Mouse (Mus musculus): ENCODE measurements around the gene Tcf3. TPM values are rescaled to one million over a fixed set of nuclear protein-coding genes. Genes with fewer than 3 reads are reported as not detected.

Gene Tcf3
- polyA plus RNA-seq (2015; fragmentation: Nextera tagmentation; extraction: Ambion mirVana): 52.5 and 54.7 TPM in 2 replicates

GRCm38 (mm10) chr10:80433513-80434232, at the start of gene Tcf3:
Gene Tcf3 (minus strand): TSS chr10:80433647.
- H3K4me2 ChIP-seq: peak within 1 kb of the TSS; percentile 83
- peak within 1 kb of the TSS; percentile 94 for H3K9ac ChIP-seq
- peak within 1 kb of the TSS; percentile 94 for H3K4me3 ChIP-seq
- no peaks in the 10 kb centered on the region for H3K27me3 ChIP-seq
- H3K4me1 ChIP-seq (replicated peaks): peaks cover 24% of the 10 kb centered on the region
- H3K27ac ChIP-seq (replicated peaks): peak within 1 kb of the TSS; percentile 99
- no peaks in the 10 kb centered on the region for H3K9me3 ChIP-seq
- under 1% methylated on average over 41 of the region's 61 CpGs for WGBS
- H3K36me3 ChIP-seq: peaks cover 7% of the 10 kb centered on the region
- ATAC-seq (ENCODE audit: low FRiP score, low read depth): peak; percentile 94

GRCm38 (mm10) chr10:80481002-80481401, 47.6 kb upstream of the Tcf3 start:
- no peak overlapping the region for H3K4me3 ChIP-seq
- no peaks in the 10 kb centered on the region for H3K36me3 ChIP-seq
- no peak overlapping the region for H3K27ac ChIP-seq (replicated peaks)
- H3K9me3 ChIP-seq: no peaks in the 10 kb centered on the region
- no peak for ATAC-seq (ENCODE audit: low FRiP score, low read depth)
- WGBS: 15% methylated on average over 5 of the region's 5 CpGs
- H3K27me3 ChIP-seq: peaks cover 32% of the 10 kb centered on the region
- H3K9ac ChIP-seq: no peak overlapping the region
- 0 out of 2 replicates have a peak, but pooled peaks cover 3% of the 10 kb centered on the region for H3K4me1 ChIP-seq (replicated peaks)
- no peak overlapping the region for H3K4me2 ChIP-seq

GRCm38 (mm10) chr10:80478531-80478930, 45.1 kb upstream of the Tcf3 start:
- no peak for ATAC-seq (ENCODE audit: low FRiP score, low read depth)
- Histone ChIP-seq H3K27ac (replicated peaks) (no peak overlapping the region), H3K9ac (no peak overlapping the region), H3K4me3 (no peak overlapping the region), H3K36me3 (no peaks in the 10 kb centered on the region), H3K4me1 (replicated peaks) (peaks cover 7% of the 10 kb centered on the region; the same call in 1 of the 2 replicates), H3K27me3 (peaks cover 14% of the 10 kb centered on the region), H3K9me3 (no peaks in the 10 kb centered on the region), H3K4me2 (no peak overlapping the region)
- 79% methylated on average over 5 of the region's 5 CpGs for WGBS

- under 1% methylated on average over 57 of the region's 58 CpGs for WGBS
- peaks cover 12% of the 10 kb centered on the region for H3K27me3 ChIP-seq
Measured at GRCm38 (mm10) chr10:80475290-80475959, 42.0 kb upstream of the Tcf3 start.

GRCm38 (mm10) chr10:80465066-80465465, 31.6 kb upstream of the Tcf3 start:
- no peaks in the 10 kb centered on the region for H3K27me3 ChIP-seq
- peak overlapping the region; percentile 30; the same call in 1 of the 2 replicates for H3K4me2 ChIP-seq
- 61% methylated on average over 5 of the region's 5 CpGs for WGBS
- H3K4me3 ChIP-seq: no peak overlapping the region
- no peak overlapping the region for H3K27ac ChIP-seq (replicated peaks)
- ATAC-seq (ENCODE audit: low FRiP score, low read depth): no peak
- H3K36me3 ChIP-seq: no peaks in the 10 kb centered on the region
- no peak overlapping the region for H3K9ac ChIP-seq
- no peaks in the 10 kb centered on the region for H3K9me3 ChIP-seq
- 0 out of 2 replicates have a peak, but pooled peaks cover 5% of the 10 kb centered on the region for H3K4me1 ChIP-seq (replicated peaks)

More at GRCm38 (mm10) chr10:80475290-80475959, 42.0 kb upstream of the Tcf3 start:
- no peaks in the 10 kb centered on the region for H3K36me3 ChIP-seq
- H3K4me1 ChIP-seq (replicated peaks): peaks cover 10% of the 10 kb centered on the region; the same call in 1 of the 2 replicates
- H3K9ac ChIP-seq: peak overlapping the region; percentile 58
- peak overlapping the region; percentile 68 for H3K4me2 ChIP-seq
- H3K27ac ChIP-seq (replicated peaks): peak overlapping the region; percentile 81
- no peaks in the 10 kb centered on the region for H3K9me3 ChIP-seq
- peak overlapping the region; percentile 67 for H3K4me3 ChIP-seq
- peak; percentile 90 for ATAC-seq (ENCODE audit: low FRiP score, low read depth)

- Histone ChIP-seq H3K4me2 (peak overlapping the region; percentile 30), H3K27me3 (no peaks in the 10 kb centered on the region), H3K36me3 (no peaks in the 10 kb centered on the region), H3K4me1 (replicated peaks) (0 out of 2 replicates have a peak, but pooled peaks cover 5% of the 10 kb centered on the region), H3K9me3 (no peaks in the 10 kb centered on the region), H3K27ac (replicated peaks) (no peak overlapping the region), H3K4me3 (no peak overlapping the region), H3K9ac (no peak overlapping the region)
- 0 out of 2 replicates have a peak, but pooled peaks have one; percentile 45 for ATAC-seq (ENCODE audit: low FRiP score, low read depth)
- 4% methylated on average over 19 of the region's 19 CpGs for WGBS
Measured at GRCm38 (mm10) chr10:80464381-80465035, 31.1 kb upstream of the Tcf3 start.

- H3K4me2 ChIP-seq: no peak overlapping the region
- 0 out of 2 replicates have a peak, but pooled peaks cover 5% of the 10 kb centered on the region for H3K4me1 ChIP-seq (replicated peaks)
- H3K9me3 ChIP-seq: no peaks in the 10 kb centered on the region
- WGBS: 79% methylated on average over 7 of the region's 7 CpGs
- no peaks in the 10 kb centered on the region for H3K36me3 ChIP-seq
- H3K27me3 ChIP-seq: no peaks in the 10 kb centered on the region
- no peak for ATAC-seq (ENCODE audit: low FRiP score, low read depth)
- H3K4me3 ChIP-seq: no peak overlapping the region
- no peak overlapping the region for H3K9ac ChIP-seq
- no peak overlapping the region for H3K27ac ChIP-seq (replicated peaks)
Measured at GRCm38 (mm10) chr10:80461346-80461745, 27.9 kb upstream of the Tcf3 start.

GRCm38 (mm10) chr10:80460324-80460723, 26.9 kb upstream of the Tcf3 start:
- no peak overlapping the region for H3K4me3 ChIP-seq
- no peak overlapping the region for H3K9ac ChIP-seq
- H3K4me2 ChIP-seq: no peak overlapping the region
- WGBS: 68% methylated on average over 4 of the region's 4 CpGs
- ATAC-seq (ENCODE audit: low FRiP score, low read depth): no peak
- H3K27me3 ChIP-seq: no peaks in the 10 kb centered on the region
- no peaks in the 10 kb centered on the region for H3K9me3 ChIP-seq
- H3K27ac ChIP-seq (replicated peaks): no peak overlapping the region
- 0 out of 2 replicates have a peak, but pooled peaks cover 5% of the 10 kb centered on the region for H3K4me1 ChIP-seq (replicated peaks)
- no peaks in the 10 kb centered on the region for H3K36me3 ChIP-seq

GRCm38 (mm10) chr10:80459671-80460070, 26.2 kb upstream of the Tcf3 start:
- H3K36me3 ChIP-seq: no peaks in the 10 kb centered on the region
- H3K4me2 ChIP-seq: no peak overlapping the region
- no peak overlapping the region for H3K9ac ChIP-seq
- 0 out of 2 replicates have a peak, but pooled peaks cover 3% of the 10 kb centered on the region for H3K4me1 ChIP-seq (replicated peaks)
- no peak for ATAC-seq (ENCODE audit: low FRiP score, low read depth)
- H3K9me3 ChIP-seq: no peaks in the 10 kb centered on the region
- H3K27ac ChIP-seq (replicated peaks): no peak overlapping the region
- H3K27me3 ChIP-seq: no peaks in the 10 kb centered on the region
- H3K4me3 ChIP-seq: no peak overlapping the region
- WGBS: 90% methylated on average over 11 of the region's 11 CpGs

GRCm38 (mm10) chr10:80459236-80459635, 25.8 kb upstream of the Tcf3 start:
- Histone ChIP-seq H3K4me1 (replicated peaks) (no peaks in the 10 kb centered on the region), H3K9ac (no peak overlapping the region), H3K4me3 (no peak overlapping the region), H3K9me3 (no peaks in the 10 kb centered on the region), H3K36me3 (no peaks in the 10 kb centered on the region), H3K4me2 (no peak overlapping the region), H3K27me3 (no peaks in the 10 kb centered on the region), H3K27ac (replicated peaks) (no peak overlapping the region)
- WGBS: 80% methylated on average over 10 of the region's 10 CpGs
- no peak for ATAC-seq (ENCODE audit: low FRiP score, low read depth)

GRCm38 (mm10) chr10:80455697-80456096, 22.2 kb upstream of the Tcf3 start:
- Histone ChIP-seq H3K27me3 (no peaks in the 10 kb centered on the region), H3K4me1 (replicated peaks) (no peaks in the 10 kb centered on the region), H3K4me3 (no peak overlapping the region), H3K4me2 (no peak overlapping the region), H3K36me3 (no peaks in the 10 kb centered on the region), H3K9me3 (no peaks in the 10 kb centered on the region), H3K9ac (no peak overlapping the region), H3K27ac (replicated peaks) (no peak overlapping the region)
- 87% methylated on average over 5 of the region's 5 CpGs for WGBS
- ATAC-seq (ENCODE audit: low FRiP score, low read depth): no peak

- no peaks in the 10 kb centered on the region for H3K9me3 ChIP-seq
- no peak overlapping the region for H3K9ac ChIP-seq
- H3K27ac ChIP-seq (replicated peaks): no peak overlapping the region
- no peak overlapping the region for H3K4me2 ChIP-seq
- ATAC-seq (ENCODE audit: low FRiP score, low read depth): no peak
- no peaks in the 10 kb centered on the region for H3K27me3 ChIP-seq
- no peaks in the 10 kb centered on the region for H3K4me1 ChIP-seq (replicated peaks)
- no peak overlapping the region for H3K4me3 ChIP-seq
- 84% methylated on average over 5 of the region's 5 CpGs for WGBS
- H3K36me3 ChIP-seq: no peaks in the 10 kb centered on the region
Measured at GRCm38 (mm10) chr10:80454781-80455180, 21.3 kb upstream of the Tcf3 start.
